Mouse (Mus musculus) pancreas, adult 10 weeks (tissue): ENCODE results near the gene Sbpl. TPM values are rescaled to one million over a fixed set of nuclear protein-coding genes. Genes with fewer than 3 reads are reported as not detected.

Source experiments
- polyA plus RNA-seq: library from polyadenylated mRNA; stranded (reverse); fragments of 350-450 nt; fragmentation: Illumina TruSeq; extraction: RNeasy Lipid Tissue Mini Kit (QIAGEN cat#74804); gene quantifications from one replicate; pipeline ENCODE4 v1.2.3, GENCODE M21; 2015; ENCODE audit warnings: low read depth, low replicate concordance; ENCODE audit not compliant: insufficient read depth

Gene Sbpl
- not detected for polyA plus RNA-seq

DNA sequence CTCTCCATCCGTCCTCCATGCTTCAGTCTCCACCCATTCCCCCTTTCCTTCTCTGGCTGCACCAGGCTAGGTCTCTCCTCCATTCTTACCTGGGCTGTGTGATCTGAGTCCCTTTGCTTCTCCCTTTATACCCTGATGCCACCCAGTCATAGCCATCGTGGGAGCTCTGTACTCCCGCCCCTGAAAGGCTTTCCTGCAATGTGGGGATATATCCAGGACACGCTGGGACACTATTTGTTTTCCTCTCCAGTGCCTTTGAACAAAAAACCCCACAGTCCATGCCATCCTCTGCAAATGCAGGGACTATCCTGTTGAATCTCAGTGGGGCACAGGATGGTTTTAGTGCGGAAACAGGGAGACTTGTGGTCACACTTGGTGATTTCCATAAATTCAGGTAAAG is at the start of gene Sbpl:
Gene Sbpl (minus strand): TSS at position 101 of the 400 bp plus-strand sequence.

GRCm38 (mm10) chr17:23997901-23998300 is 42.8 kb upstream of the Sbpl start, which contains the start of gene Prss22:
TSS of gene Prss22 (minus strand) at chr17:23998100.

DNA sequence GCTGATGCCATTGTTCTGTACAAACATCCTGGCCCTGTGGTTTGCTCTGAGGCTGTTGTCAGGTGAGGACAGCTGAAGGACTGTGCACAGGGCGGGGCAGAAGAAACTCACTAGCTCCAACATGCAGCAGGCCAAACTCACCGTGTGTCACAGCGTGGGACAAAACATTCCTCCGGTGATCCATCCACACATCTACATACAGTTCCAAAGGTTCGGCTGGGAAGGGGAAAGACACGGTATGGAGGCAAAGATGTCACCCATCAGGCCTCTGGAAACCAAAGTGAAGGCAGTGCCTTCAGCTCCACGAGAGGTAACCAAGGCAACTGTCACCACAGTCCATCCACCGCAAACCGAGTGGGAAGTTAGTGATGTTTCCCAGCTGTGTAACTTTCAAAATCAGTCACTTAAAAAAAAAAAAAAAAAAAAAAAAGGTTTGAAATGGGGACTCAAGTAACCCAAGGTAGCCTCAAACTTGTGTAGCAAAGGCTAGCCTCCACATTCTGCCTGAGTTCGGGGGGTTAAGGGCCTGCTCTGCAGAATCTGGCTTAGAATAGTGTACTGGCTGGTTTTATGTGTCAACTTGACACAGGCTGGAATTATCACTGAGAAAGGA is 25.3 kb upstream of the Sbpl start, which contains the start of gene Prss30:
Gene Prss30 (minus strand): TSS at position 270 of the 613 bp plus-strand sequence.

GRCm38 (mm10) chr17:23941372-23941771 is 13.7 kb downstream of the Sbpl start, which contains the start of gene Sbp:
TSS of gene Sbp (plus strand) at chr17:23941672.

GRCm38 (mm10) chr17:23917158-23917557 is 37.9 kb downstream of the Sbpl start, which contains the start of gene Dcpp3:
TSS of gene Dcpp3 (plus strand) at chr17:23917458.

Other genes starting within 250 kb of the Sbpl start
- gene 1520401A03Rik, start 232.5 kb downstream of the Sbpl start, polyA plus RNA-seq, result not detected
- 3.3 TPM for gene Pkmyt1, start 228.9 kb downstream of the Sbpl start, polyA plus RNA-seq
- 5.0 TPM for gene Paqr4, start 214.4 kb downstream of the Sbpl start, polyA plus RNA-seq
- gene Kremen2, start 209.4 kb downstream of the Sbpl start, polyA plus RNA-seq, result not detected
- 9.7 TPM for gene Flywch1, start 183.7 kb downstream of the Sbpl start, polyA plus RNA-seq
- 1.3 TPM for gene Flywch2, start 169.2 kb downstream of the Sbpl start, polyA plus RNA-seq
- 176 TPM for gene Srrm2, start 164.7 kb downstream of the Sbpl start, polyA plus RNA-seq
- 116 TPM for gene Elob, start 126.1 kb downstream of the Sbpl start, polyA plus RNA-seq
- not detected for gene Prss33, start 119.2 kb downstream of the Sbpl start, polyA plus RNA-seq
- not detected for gene Prss32, start 111.4 kb downstream of the Sbpl start, polyA plus RNA-seq
- gene Prss41, start 111.1 kb downstream of the Sbpl start, polyA plus RNA-seq, result not detected
- not detected for gene Prss21, start 87.2 kb downstream of the Sbpl start, polyA plus RNA-seq
- not detected for gene Dcpp1, start 74.4 kb downstream of the Sbpl start, polyA plus RNA-seq
- not detected for gene Dcpp2, start 74.4 kb downstream of the Sbpl start, polyA plus RNA-seq
- not detected for gene Dcpp3, start 37.8 kb downstream of the Sbpl start, polyA plus RNA-seq
- not detected for gene Sbp, start 13.6 kb downstream of the Sbpl start, polyA plus RNA-seq
- gene Prss30, start 25.3 kb upstream of the Sbpl start, polyA plus RNA-seq, result not detected
- gene Prss22, start 42.8 kb upstream of the Sbpl start, polyA plus RNA-seq, result not detected
- not detected for gene Prss27, start 82.9 kb upstream of the Sbpl start, polyA plus RNA-seq
- 3.1 TPM for gene Kctd5, start 118.2 kb upstream of the Sbpl start, polyA plus RNA-seq
- 5.4 TPM for gene Pdpk1, start 195.7 kb upstream of the Sbpl start, polyA plus RNA-seq
- 10.6 TPM for gene Amdhd2, start 208.5 kb upstream of the Sbpl start, polyA plus RNA-seq
- gene Atp6v0c, start 214.4 kb upstream of the Sbpl start, polyA plus RNA-seq, result 67.3 TPM